Mouse (Mus musculus) liver, embryonic 13.5 days (tissue): ENCODE data around the gene Cd2bp2. TPM values are rescaled to one million over a fixed set of nuclear protein-coding genes. Genes with fewer than 3 reads are reported as not detected.

Experiments used
- ATAC-seq: fragments of 200-750 bp; cut with Nextera tagmentation; 2 replicates; pipeline ENCODE4 v1.8.0; 2017; ENCODE audit warnings: low read depth, mild to moderate bottlenecking, moderate number of reproducible peaks, moderate library complexity
- DNase-seq: peaks from one replicate; pipeline ENCODE4 v3.0.0; 2022
- H3K27ac ChIP-seq: fragments of 300-500 bp; sonication (generic); 2 replicates; pipeline ENCODE4 v1.5.1; 2015; ENCODE audit warnings: moderate library complexity, mild to moderate bottlenecking, inconsistent platforms
- H3K27me3 ChIP-seq: fragments of 300-500 bp; sonication (generic); 2 replicates; pipeline ENCODE4 v1.6.1; 2015; ENCODE audit warnings: mild to moderate bottlenecking, inconsistent platforms
- H3K36me3 ChIP-seq: fragments of 300-500 bp; sonication (generic); 2 replicates; pipeline ENCODE4 v1.6.1; 2015; ENCODE audit warnings: mild to moderate bottlenecking, inconsistent platforms
- H3K4me1 ChIP-seq: fragments of 300-500 bp; sonication (generic); replicated peaks from 2 replicates; pipeline ENCODE4 v1.6.1; 2015; ENCODE audit warnings: inconsistent platforms
- H3K4me2 ChIP-seq: fragments of 300-500 bp; sonication (generic); 2 replicates; pipeline ENCODE4 v1.6.1; 2015; ENCODE audit warnings: inconsistent platforms, mild to moderate bottlenecking, moderate library complexity
- H3K4me3 ChIP-seq: fragments of 300-500 bp; sonication (generic); replicated peaks from 2 replicates; pipeline ENCODE4 v1.5.1; 2015; ENCODE audit warnings: mild to moderate bottlenecking, inconsistent platforms
- H3K9ac ChIP-seq: fragments of 300-500 bp; sonication (generic); 2 replicates; pipeline ENCODE4 v1.6.1; 2015; ENCODE audit warnings: mild to moderate bottlenecking, inconsistent platforms
- H3K9me3 ChIP-seq: fragments of 300-500 bp; sonication (generic); replicated peaks from 2 replicates; pipeline ENCODE4 v1.6.1; 2016; ENCODE audit warnings: inconsistent platforms
- WGBS: fragments of 180-500 bp; shearing (Covaris S2); methylation state at CpG from one replicate; pipeline ENCODE4 v1.1.7; 2015; ENCODE audit not compliant: insufficient replicate concordance; 5-methylcytosine and 5-hydroxymethylcytosine counted together
- polyA plus RNA-seq: library from polyadenylated mRNA; unstranded; fragments of >200 nt; fragmentation: Nextera tagmentation; extraction: Ambion mirVana; gene quantifications from 2 replicates; pipeline ENCODE4 v1.2.1, GENCODE M21; 2015

Gene Cd2bp2
- 27.1 and 32.1 TPM in 2 replicates for polyA plus RNA-seq

DNA sequence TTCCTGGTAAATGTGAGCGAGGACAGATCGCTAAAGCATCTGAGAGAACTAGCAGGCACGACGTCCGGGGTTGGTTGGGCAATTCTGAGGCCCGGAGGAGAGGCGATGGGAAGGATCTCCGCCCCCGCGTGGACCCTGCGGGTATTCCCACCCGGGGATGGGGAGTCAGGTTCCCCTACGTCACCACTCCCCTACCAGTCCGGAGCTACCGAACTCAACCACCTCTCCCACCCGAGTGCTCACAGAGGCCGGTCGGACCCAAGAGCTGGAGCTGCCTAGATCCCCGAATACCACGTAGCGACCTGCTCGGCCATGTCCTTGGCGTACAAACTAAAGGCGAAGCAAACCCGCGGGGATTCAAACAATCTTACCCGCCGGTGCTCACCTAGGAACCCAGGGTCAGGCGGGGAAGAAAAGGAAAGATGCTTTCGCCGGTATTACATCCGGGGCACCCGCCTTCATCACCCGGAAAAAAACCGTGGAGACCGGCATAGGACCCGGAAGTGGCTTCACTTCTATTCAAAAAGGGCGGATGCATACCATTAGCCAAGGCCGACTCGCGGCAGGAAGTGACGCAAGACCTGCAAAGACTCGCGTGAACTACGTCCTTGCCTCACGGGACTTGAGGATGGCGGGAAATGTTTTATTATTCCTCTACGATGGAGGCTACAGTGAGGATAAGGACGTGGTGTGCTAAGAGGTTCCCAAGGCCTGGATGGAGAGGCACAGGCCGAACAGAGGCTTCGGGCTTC, at the start of gene Cd2bp2:
Gene Cd2bp2, minus strand, starts transcription at position 507 of the 752 bp plus-strand sequence.
- H3K36me3 ChIP-seq = peaks cover 85% of the 10 kb centered on the region
- ATAC-seq (peak; percentile 94), DNase-seq (peak; percentile 94)
- WGBS = under 1% methylated on average over 51 of the region's 51 CpGs
- peak within 1 kb of the TSS; percentile 88 for H3K27ac ChIP-seq
- no peaks in the 10 kb centered on the region for H3K27me3 ChIP-seq
- H3K4me1 ChIP-seq = peaks cover 39% of the 10 kb centered on the region
- H3K9me3 ChIP-seq = no peaks in the 10 kb centered on the region
- H3K9ac ChIP-seq = peak within 1 kb of the TSS; percentile 83
- peak within 1 kb of the TSS; percentile 81 for H3K4me3 ChIP-seq
- peak within 1 kb of the TSS; percentile 90 for H3K4me2 ChIP-seq

- H3K4me2 ChIP-seq = peak overlapping the region; percentile 98
- H3K4me1 ChIP-seq = peaks cover 39% of the 10 kb centered on the region
- H3K4me3 ChIP-seq = peak overlapping the region; percentile 83
- WGBS = 15% methylated on average over 26 of the region's 33 CpGs
- ATAC-seq (peak; percentile 63; the same call in 1 of the 2 replicates), DNase-seq (no peak)
- no peaks in the 10 kb centered on the region for H3K9me3 ChIP-seq
- peak overlapping the region; percentile 89 for H3K9ac ChIP-seq
- H3K27me3 ChIP-seq = no peaks in the 10 kb centered on the region
- peaks cover 25% of the 10 kb centered on the region for H3K36me3 ChIP-seq
- peak overlapping the region; percentile 91 for H3K27ac ChIP-seq
These were observed 49.0 kb upstream of the Cd2bp2 start for GRCm38 (mm10) chr7:127244658-127245510.

DNA sequence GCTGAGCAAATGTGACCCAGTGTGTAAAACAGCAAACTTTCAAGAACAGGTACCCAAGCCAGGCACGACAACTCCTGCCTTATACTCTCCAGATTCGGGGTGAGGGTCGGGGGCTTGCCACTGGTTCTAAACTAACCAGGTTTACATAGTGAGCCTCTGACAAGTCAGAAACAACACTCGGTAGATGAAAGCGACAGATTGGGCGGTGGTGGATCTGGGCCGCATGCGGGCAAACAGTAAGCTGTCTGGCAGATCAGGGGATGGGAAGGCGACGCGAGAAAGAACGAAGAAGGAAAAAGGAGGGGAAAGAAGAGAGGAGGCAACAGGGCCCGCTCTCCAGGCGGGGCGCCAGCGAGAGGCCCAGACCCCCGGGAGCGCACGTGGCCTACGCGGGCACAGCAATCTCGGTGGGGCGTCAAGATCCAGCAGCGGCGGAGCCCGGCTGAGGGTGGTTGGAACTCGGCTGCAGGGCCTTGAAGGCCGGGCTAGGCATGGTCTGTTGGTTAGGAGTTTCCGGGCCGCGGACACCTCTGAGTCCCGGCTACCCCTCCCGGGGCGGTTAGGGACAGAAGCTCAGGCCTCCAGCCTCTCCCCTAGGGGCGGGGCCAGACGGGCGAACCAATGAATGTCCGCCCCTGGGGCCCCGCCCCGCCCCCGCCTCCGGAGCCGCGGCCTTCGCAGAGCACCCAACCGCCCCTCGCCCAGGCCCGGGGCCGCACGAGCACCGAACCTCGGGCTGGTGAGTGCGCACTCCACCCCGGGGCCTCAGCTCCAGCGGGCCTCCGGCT, 48.2 kb upstream of the Cd2bp2 start, which contains the start of gene Zfp771:
Gene Zfp771, plus strand, starts transcription at position 405 of the 788 bp plus-strand sequence.
- Histone ChIP-seq H3K36me3 (peaks cover 18% of the 10 kb centered on the region), H3K27me3 (no peaks in the 10 kb centered on the region), H3K4me3 (peak within 1 kb of the TSS; percentile 83), H3K4me2 (peak within 1 kb of the TSS; percentile 98), H3K9me3 (no peaks in the 10 kb centered on the region), H3K27ac (peak within 1 kb of the TSS; percentile 93), H3K9ac (peak within 1 kb of the TSS; percentile 89), H3K4me1 (peaks cover 39% of the 10 kb centered on the region)
- DNase-seq = peak; percentile 92
- 1% methylated on average over 55 of the region's 56 CpGs for WGBS
- peak; percentile 95 for ATAC-seq

DNA sequence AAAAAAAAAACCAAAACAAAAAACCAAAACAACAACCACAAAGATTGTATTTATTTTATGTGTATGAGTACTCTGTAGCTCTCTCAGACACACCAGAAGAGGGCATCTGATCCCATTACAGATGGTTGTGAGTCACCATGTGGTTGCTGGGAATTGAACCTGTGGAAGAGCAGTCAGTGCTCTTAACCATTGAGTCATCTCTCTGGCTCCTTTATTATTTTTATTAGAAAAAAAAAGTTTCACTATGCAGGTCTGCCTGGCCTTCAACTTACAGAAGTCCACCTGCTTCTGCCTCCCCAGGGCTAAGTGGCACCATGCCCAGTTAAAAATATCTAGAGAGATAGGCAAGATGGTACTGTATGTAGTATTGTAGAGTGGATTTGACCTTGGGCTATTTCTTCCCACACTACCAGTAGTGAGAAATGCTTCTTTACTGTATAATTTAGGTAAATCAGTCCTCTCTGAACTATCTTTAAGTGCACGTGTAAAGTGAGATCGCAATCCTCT, 47.6 kb upstream of the Cd2bp2 start:
- no peak for DNase-seq
- H3K9ac ChIP-seq = peak overlapping the region; percentile 89
- no peaks in the 10 kb centered on the region for H3K27me3 ChIP-seq
- H3K4me3 ChIP-seq = peak overlapping the region; percentile 83
- H3K27ac ChIP-seq = peak overlapping the region; percentile 93
- ATAC-seq = no peak
- no peaks in the 10 kb centered on the region for H3K9me3 ChIP-seq
- peaks cover 39% of the 10 kb centered on the region for H3K4me1 ChIP-seq
- H3K4me2 ChIP-seq = peak overlapping the region; percentile 98
- peaks cover 23% of the 10 kb centered on the region for H3K36me3 ChIP-seq
- 43% methylated on average over 2 of the region's 2 CpGs for WGBS

DNA sequence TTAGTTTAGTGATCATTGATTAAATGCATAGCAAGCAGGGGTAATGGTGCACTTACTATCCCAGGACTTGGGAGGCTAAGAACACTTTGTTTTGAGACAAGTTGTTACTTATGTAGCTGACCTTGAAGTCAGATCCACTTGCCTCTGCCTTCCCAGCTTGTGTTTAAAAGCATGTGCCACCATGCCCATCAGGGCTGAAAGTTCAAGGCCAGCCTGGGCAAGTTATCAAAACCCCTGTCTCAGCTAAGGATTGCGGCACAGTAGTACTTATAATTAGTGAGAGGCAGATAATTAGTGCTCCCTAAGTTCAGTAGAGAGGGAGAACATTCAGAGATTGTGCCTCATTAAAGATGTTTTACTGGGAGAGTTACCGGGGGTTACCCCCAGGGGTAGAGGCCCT, 38.9 kb upstream of the Cd2bp2 start:
- no peak overlapping the region for H3K27ac ChIP-seq
- H3K4me3 ChIP-seq = no peak overlapping the region
- H3K4me2 ChIP-seq = peak overlapping the region; percentile 89
- peaks cover 51% of the 10 kb centered on the region for H3K36me3 ChIP-seq
- H3K27me3 ChIP-seq = no peaks in the 10 kb centered on the region
- WGBS = 92% methylated on average over 2 of the region's 2 CpGs
- H3K4me1 ChIP-seq = peaks cover 44% of the 10 kb centered on the region
- ATAC-seq (no peak), DNase-seq (no peak)
- no peaks in the 10 kb centered on the region for H3K9me3 ChIP-seq
- H3K9ac ChIP-seq = no peak overlapping the region

DNA sequence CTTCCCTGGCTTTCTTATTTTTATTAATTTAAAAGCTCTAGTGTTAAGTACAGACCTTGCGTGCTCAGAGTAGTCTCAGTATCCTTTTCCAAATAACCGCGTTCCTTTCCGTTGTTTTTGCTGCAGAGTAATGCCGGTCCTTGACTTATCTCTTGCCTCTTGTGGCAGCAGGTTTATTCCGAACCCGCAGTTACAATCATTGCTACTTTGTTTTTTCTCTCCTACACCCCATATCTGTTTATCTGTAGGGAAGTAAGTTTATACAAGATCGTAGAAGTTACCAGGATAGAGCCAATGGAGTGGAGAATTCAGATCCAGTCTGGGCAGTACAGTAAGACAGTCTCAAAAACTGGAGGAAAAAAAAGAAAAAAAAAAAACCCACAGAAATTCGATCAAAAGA, 37.9 kb upstream of the Cd2bp2 start:
- ATAC-seq = no peak

GRCm38 (mm10) chr7:127233368-127233749, 37.5 kb upstream of the Cd2bp2 start:
- Histone ChIP-seq H3K27me3 (no peaks in the 10 kb centered on the region), H3K4me3 (peak overlapping the region; percentile 97), H3K36me3 (peaks cover 45% of the 10 kb centered on the region), H3K27ac (peak overlapping the region; percentile 93), H3K4me1 (peaks cover 51% of the 10 kb centered on the region), H3K9ac (peak overlapping the region; percentile 96), H3K9me3 (no peaks in the 10 kb centered on the region), H3K4me2 (peak overlapping the region; percentile 89)
- under 1% methylated on average over 27 of the region's 27 CpGs for WGBS
- ATAC-seq (peak; percentile 62), DNase-seq (peak; percentile 38)

More for the DNA sequence above, 37.9 kb upstream of the Cd2bp2 start:
- no peak for DNase-seq
- peak overlapping the region; percentile 96 for H3K9ac ChIP-seq
- 2% methylated on average over 9 of the region's 9 CpGs for WGBS
- peaks cover 49% of the 10 kb centered on the region for H3K36me3 ChIP-seq
- no peaks in the 10 kb centered on the region for H3K27me3 ChIP-seq
- H3K4me3 ChIP-seq = peak overlapping the region; percentile 97
- no peaks in the 10 kb centered on the region for H3K9me3 ChIP-seq
- H3K27ac ChIP-seq = peak overlapping the region; percentile 93
- peak overlapping the region; percentile 89 for H3K4me2 ChIP-seq
- H3K4me1 ChIP-seq = peaks cover 47% of the 10 kb centered on the region

DNA sequence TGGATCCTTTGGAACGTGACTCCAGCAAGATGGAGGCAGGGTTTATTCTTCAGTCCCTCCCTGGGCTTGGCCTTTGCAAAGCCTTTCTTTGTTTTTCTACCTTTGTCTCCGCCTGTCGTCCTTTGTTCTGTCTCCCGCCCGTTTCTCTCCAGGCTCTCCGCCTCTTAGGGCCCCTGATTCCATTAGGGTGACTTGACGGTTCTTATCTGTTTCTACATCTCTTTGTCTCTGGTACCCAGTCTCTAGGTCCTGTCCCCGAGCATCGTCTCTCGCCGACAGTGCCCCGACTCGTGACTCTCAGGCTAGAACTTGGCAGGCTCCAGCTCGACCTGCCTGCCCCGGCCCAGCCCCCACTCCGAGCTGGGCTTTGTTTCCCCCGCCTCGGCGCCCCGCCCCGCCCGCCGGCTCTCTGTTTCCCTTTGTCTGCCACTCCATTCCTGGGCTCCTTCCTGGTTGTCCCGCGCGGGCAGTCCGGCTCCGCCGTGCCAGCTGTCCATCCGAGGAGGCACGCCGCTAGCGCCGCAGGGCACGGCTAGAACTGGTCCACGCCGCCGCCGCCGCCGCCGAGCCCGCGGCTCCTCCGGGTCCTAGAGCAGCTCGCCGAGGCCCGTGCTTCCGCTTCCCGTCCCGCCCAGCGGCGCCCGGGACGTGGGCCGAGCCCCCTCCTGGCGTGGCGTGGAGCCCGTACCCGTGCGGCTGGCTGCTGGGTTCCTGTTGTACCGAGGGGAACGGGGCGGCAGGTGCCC, 36.9 kb upstream of the Cd2bp2 start, which contains the start of the genes Zfp553 and Sept1:
Gene Zfp553, plus strand, starts transcription at position 440 of the 746 bp plus-strand sequence.
Gene Sept1, minus strand, starts transcription at position 509 of the 746 bp plus-strand sequence.
- peak within 1 kb of the TSS; percentile 93 for H3K27ac ChIP-seq
- peak within 1 kb of the TSS; percentile 96 for H3K9ac ChIP-seq
- ATAC-seq (peak; percentile 86), DNase-seq (peak; percentile 73)
- peak within 1 kb of the TSS; percentile 97 for H3K4me3 ChIP-seq
- no peaks in the 10 kb centered on the region for H3K27me3 ChIP-seq
- H3K4me1 ChIP-seq = peaks cover 54% of the 10 kb centered on the region
- H3K36me3 ChIP-seq = peaks cover 40% of the 10 kb centered on the region
- H3K9me3 ChIP-seq = no peaks in the 10 kb centered on the region
- H3K4me2 ChIP-seq = peak within 1 kb of the TSS; percentile 89
- under 1% methylated on average over 64 of the region's 64 CpGs for WGBS

DNA sequence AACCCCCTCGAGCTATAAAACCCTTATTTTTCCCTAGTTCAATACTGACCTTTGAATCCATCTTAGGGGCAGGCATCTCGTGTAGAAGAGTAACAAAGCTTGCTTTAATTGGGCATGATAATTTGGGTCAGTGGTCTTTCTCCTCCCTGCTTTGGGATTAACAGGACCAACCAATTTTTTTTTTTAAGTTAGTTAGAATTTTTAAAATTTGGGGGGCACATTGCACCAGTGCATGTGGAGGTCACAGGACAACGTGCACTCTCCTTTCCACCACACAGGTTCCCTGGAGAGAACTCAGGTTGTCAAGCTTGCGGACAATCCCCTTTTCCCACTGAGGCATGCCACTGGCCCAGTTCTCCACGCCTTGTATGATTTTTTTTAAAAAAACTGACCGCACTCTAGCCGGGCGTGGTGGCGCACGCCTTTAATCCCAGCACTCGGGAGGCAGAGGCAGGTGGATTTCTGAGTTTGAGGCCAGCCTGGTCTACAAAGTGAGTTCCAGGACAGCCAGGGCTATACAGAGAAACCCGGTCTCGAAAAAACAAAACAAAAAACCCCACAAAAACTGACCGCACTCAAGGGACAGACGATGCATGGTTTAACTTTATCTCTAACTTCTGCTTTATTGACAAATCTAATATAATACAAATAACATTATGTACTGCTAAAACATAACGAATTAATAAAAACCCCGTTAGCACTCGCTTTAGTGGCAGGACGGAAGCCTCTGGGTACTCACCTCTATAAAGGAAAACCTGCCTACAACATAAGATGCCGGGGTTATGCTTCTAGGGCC, 36.2 kb upstream of the Cd2bp2 start:
- WGBS = 3% methylated on average over 20 of the region's 20 CpGs
- Histone ChIP-seq H3K36me3 (peaks cover 32% of the 10 kb centered on the region), H3K4me1 (peaks cover 62% of the 10 kb centered on the region), H3K27ac (peak overlapping the region; percentile 93), H3K4me3 (peak overlapping the region; percentile 97), H3K9me3 (no peaks in the 10 kb centered on the region), H3K9ac (peak overlapping the region; percentile 96), H3K4me2 (peak overlapping the region; percentile 89), H3K27me3 (no peaks in the 10 kb centered on the region)
- no peak for DNase-seq
- ATAC-seq = peak; percentile 5; the same call in 1 of the 2 replicates
